Mouse (Mus musculus) midbrain, postnatal 0 days (tissue): Measurements from ENCODE around the gene Trpc4ap. TPM values are rescaled to one million over a fixed set of nuclear protein-coding genes. Genes with fewer than 3 reads are reported as not detected.

ENCODE experiments used
- ATAC-seq: fragments of 200-750 bp; cut with Nextera tagmentation; 2 replicates; pipeline ENCODE4 v1.8.0; 2017; ENCODE audit warnings: moderate number of reproducible peaks, mild to moderate bottlenecking, moderate TSS enrichment, moderate library complexity; ENCODE audit not compliant: low FRiP score
- DNase-seq: peaks from one replicate; pipeline ENCODE4 v3.0.0-alpha.2; 2015; ENCODE audit warnings: low spot score
- H3K27ac ChIP-seq: fragments of 300-500 bp; sonication (generic); 2 replicates; pipeline ENCODE4 v1.5.1; 2014; ENCODE audit warnings: low read depth, mild to moderate bottlenecking, low read length, mixed read lengths
- H3K27me3 ChIP-seq: fragments of 300-500 bp; sonication (generic); 2 replicates; pipeline ENCODE4 v1.6.1; 2014; ENCODE audit warnings: low read length, control low read depth, mixed read lengths; ENCODE audit not compliant: insufficient read depth
- H3K36me3 ChIP-seq: fragments of 300-500 bp; sonication (generic); 2 replicates; pipeline ENCODE4 v1.6.1; 2014; ENCODE audit warnings: low read length, control low read depth, mixed read lengths; ENCODE audit not compliant: insufficient read depth
- H3K4me1 ChIP-seq: fragments of 300-500 bp; sonication (generic); 2 replicates; pipeline ENCODE4 v1.6.1; 2014; ENCODE audit warnings: mild to moderate bottlenecking, control low read depth, antibody characterized with exemption, low read length, mixed read lengths; ENCODE audit not compliant: insufficient read depth
- H3K4me2 ChIP-seq: fragments of 300-500 bp; sonication (generic); 2 replicates; pipeline ENCODE4 v1.6.1; 2014; ENCODE audit warnings: low read depth, mild to moderate bottlenecking, low read length, mixed read lengths; ENCODE audit not compliant: poor library complexity, severe bottlenecking
- H3K4me3 ChIP-seq: fragments of 300-500 bp; sonication (generic); 2 replicates; pipeline ENCODE4 v1.5.1; 2014; ENCODE audit warnings: low read depth, mild to moderate bottlenecking, low read length, moderate library complexity
- H3K9ac ChIP-seq: fragments of 300-500 bp; sonication (generic); replicated peaks from 2 replicates; pipeline ENCODE4 v1.6.1; 2014; ENCODE audit warnings: mild to moderate bottlenecking, low read length, moderate library complexity, mixed read lengths; ENCODE audit not compliant: poor library complexity, severe bottlenecking
- H3K9me3 ChIP-seq: fragments of 300-500 bp; sonication (generic); 2 replicates; pipeline ENCODE4 v1.6.1; 2016; ENCODE audit warnings: low read length, control low read depth
- CTCF ChIP-seq: IDR thresholded peaks from 2 replicates; pipeline ENCODE4 v1.5.1; 2016; ENCODE audit warnings: antibody characterized with exemption, mild to moderate bottlenecking
- WGBS: fragments of 180-500 bp; shearing (Covaris S2); extraction: QIAGEN DNeasy Blood & Tissue Kit; methylation state at CpG from one replicate; pipeline ENCODE4 v1.1.7; 2014; 5-methylcytosine and 5-hydroxymethylcytosine counted together
- polyA plus RNA-seq: library from polyadenylated mRNA; unstranded; fragments of >200 nt; fragmentation: Nextera tagmentation; extraction: Ambion mirVana; gene quantifications from 2 replicates; pipeline ENCODE4 v1.2.1, GENCODE M21; 2015
- total RNA-seq: library from RNA; depleted of rRNA; stranded (reverse); fragments of >200 nt; gene quantifications from 2 replicates; pipeline ENCODE4 v1.2.3, GENCODE M21; 2014

Gene Trpc4ap
- total and polyA plus RNA-seq, 2 experiments from 2014 or later, result 122 to 155 TPM

- WGBS, result 97% methylated on average over 5 of the region's 5 CpGs
- no peak overlapping the region for H3K9ac ChIP-seq
- DNase-seq (no peak), ATAC-seq (no peak)
- H3K9me3 ChIP-seq, result no peaks in the 10 kb centered on the region
- H3K4me2 ChIP-seq, result no peak overlapping the region
- H3K27ac ChIP-seq, result no peak overlapping the region
- H3K4me1 ChIP-seq, result no peaks in the 10 kb centered on the region
- peaks cover 49% of the 10 kb centered on the region for H3K36me3 ChIP-seq
- H3K4me3 ChIP-seq, result no peak overlapping the region
- TF ChIP-seq CTCF, result no peak
- H3K27me3 ChIP-seq, result no peaks in the 10 kb centered on the region
Measured at GRCm38 (mm10) chr2:155652618-155653017, 39.6 kb downstream of the Trpc4ap start.

GRCm38 (mm10) chr2:155645746-155646145, 46.4 kb downstream of the Trpc4ap start:
- H3K27me3 ChIP-seq, result no peaks in the 10 kb centered on the region
- DNase-seq, result no peak
- H3K9me3 ChIP-seq, result no peaks in the 10 kb centered on the region
- no peak overlapping the region for H3K9ac ChIP-seq
- ATAC-seq, result no peak
- H3K36me3 ChIP-seq, result peaks cover 59% of the 10 kb centered on the region
- H3K4me2 ChIP-seq, result no peak overlapping the region
- H3K4me1 ChIP-seq, result no peaks in the 10 kb centered on the region
- H3K27ac ChIP-seq, result no peak overlapping the region
- TF ChIP-seq CTCF, result no peak
- WGBS, result 86% methylated on average over 7 of the region's 7 CpGs
- H3K4me3 ChIP-seq, result no peak overlapping the region

GRCm38 (mm10) chr2:155641540-155642472, 50.4 kb downstream of the Trpc4ap start:
- Histone ChIP-seq H3K9ac (no peak overlapping the region), H3K36me3 (peaks cover 76% of the 10 kb centered on the region), H3K27ac (no peak overlapping the region), H3K4me1 (no peaks in the 10 kb centered on the region), H3K4me3 (no peak overlapping the region), H3K4me2 (no peak overlapping the region), H3K9me3 (no peaks in the 10 kb centered on the region), H3K27me3 (no peaks in the 10 kb centered on the region)
- no peak for ATAC-seq
- WGBS, result 69% methylated on average over 18 of the region's 18 CpGs
- DNase-seq, result peak; percentile 70
- no peak for TF ChIP-seq CTCF

- Histone ChIP-seq H3K36me3 (peaks cover 88% of the 10 kb centered on the region), H3K27ac (no peak overlapping the region), H3K27me3 (no peaks in the 10 kb centered on the region), H3K9me3 (no peaks in the 10 kb centered on the region), H3K4me1 (no peaks in the 10 kb centered on the region), H3K9ac (peak overlapping the region; percentile 24; the same call in 1 of the 2 replicates), H3K4me2 (no peak overlapping the region), H3K4me3 (no peak overlapping the region)
- 59% methylated on average over 6 of the region's 6 CpGs for WGBS
- peak; percentile 87 for DNase-seq
- TF ChIP-seq CTCF, result no peak
- no peak for ATAC-seq
Measured at GRCm38 (mm10) chr2:155640656-155641055, 51.5 kb downstream of the Trpc4ap start.

DNA sequence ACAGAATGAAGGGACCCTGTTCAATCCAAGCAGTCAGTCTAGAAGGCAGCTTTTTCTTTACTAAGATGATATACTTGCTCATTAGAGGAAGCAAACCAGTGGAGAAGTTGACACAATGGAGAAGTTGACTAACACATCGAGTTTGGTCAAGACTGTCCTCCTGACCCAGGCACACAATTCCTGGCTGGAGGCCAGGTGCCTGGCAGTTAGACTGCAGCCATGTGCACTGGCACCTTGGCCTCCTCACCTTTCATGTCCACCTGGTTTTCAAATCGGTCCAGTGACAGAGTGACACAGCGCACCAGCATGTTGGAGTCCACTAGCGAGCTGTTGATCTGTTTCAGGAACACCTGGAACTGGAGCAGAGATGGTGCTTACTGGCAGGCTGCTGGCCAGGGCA, 54.8 kb downstream of the Trpc4ap start:
- no peak for TF ChIP-seq CTCF
- DNase-seq (no peak), ATAC-seq (no peak)

DNA sequence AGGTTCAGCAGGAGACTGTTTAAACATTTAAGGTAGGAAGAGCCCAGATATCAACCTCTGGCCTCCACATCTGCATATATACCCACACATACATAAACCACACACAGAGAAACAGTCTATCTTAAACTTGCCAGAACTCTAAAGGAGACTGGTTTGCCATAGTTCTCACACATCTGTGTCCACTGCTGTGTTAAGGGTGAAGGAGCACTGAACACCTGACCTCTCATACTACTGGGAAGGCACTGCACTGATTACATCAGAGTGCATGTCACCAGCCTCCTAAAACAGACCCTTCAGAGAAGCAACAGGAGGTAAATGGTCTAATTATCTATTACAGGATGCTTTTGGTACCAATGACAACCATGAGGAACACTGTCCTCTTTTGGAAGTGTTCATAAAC, 55.3 kb downstream of the Trpc4ap start:
- DNase-seq (no peak), ATAC-seq (no peak)
- no peak overlapping the region for H3K27ac ChIP-seq
- no peak overlapping the region for H3K9ac ChIP-seq
- no peak overlapping the region for H3K4me2 ChIP-seq
- H3K9me3 ChIP-seq, result no peaks in the 10 kb centered on the region
- H3K27me3 ChIP-seq, result peaks cover 12% of the 10 kb centered on the region; the same call in 1 of the 2 replicates
- no peak overlapping the region for H3K4me3 ChIP-seq
- peaks cover 94% of the 10 kb centered on the region for H3K36me3 ChIP-seq
- no peaks in the 10 kb centered on the region for H3K4me1 ChIP-seq
- no peak for TF ChIP-seq CTCF

More for the DNA sequence above, 54.8 kb downstream of the Trpc4ap start:
- H3K9me3 ChIP-seq, result no peaks in the 10 kb centered on the region
- H3K4me1 ChIP-seq, result no peaks in the 10 kb centered on the region
- peaks cover 7% of the 10 kb centered on the region; the same call in 1 of the 2 replicates for H3K27me3 ChIP-seq
- no peak overlapping the region for H3K4me3 ChIP-seq
- H3K36me3 ChIP-seq, result peaks cover 93% of the 10 kb centered on the region
- H3K9ac ChIP-seq, result no peak overlapping the region
- no peak overlapping the region for H3K27ac ChIP-seq
- 92% methylated on average over 4 of the region's 4 CpGs for WGBS
- no peak overlapping the region for H3K4me2 ChIP-seq
